Mouse (Mus musculus): ENCODE data around the gene Cldn3. TPM values are rescaled to one million over a fixed set of nuclear protein-coding genes. Genes with fewer than 3 reads are reported as not detected.
"Not testable (repeated sequence)": the region's sequence is repeated elsewhere in the genome, so short reads cannot be mapped to it uniquely, and the experiment has no call there.

Gene Cldn3
- 5.9 and 9.0 TPM in 2 replicates for polyA plus RNA-seq (2014; fragmentation: Nextera tagmentation; extraction: Ambion mirVana)

DNA sequence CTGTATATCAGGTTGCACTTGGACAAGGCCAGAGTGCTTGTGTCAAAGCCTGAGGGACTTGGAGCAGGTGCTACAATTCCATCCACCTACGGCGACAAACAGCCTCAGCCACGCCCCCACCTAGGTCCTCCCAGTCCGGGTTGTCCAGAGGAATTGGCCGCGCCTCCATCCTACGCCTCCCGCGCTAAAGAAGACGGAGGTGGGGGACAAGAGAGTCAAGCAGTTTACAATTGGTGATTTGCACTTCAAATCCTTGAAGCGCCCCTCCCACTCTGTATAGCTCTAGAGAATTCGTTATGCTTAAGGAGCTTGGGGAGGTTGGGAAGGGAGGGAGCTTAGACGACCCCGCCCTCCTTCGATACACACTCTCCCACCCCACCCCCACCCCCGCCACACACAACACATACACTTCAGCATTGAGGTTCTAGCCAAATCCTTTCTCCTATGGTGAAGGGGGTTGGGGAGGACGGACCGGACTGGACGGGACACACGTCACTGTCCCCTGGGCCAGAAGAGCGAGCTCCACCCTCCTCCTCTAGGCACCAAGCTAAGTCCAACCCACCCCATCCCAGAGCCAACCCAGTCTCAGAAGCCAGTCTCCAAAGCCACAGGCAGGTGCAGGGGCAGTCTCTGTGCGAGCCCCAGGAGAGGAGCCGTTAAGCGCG lies at the start of gene Cldn3:
Gene Cldn3, plus strand, starts transcription at position 582 of the 665 bp plus-strand sequence.
- H3K9ac ChIP-seq (ENCODE audit: low read length) = no peak within 1 kb of the TSS
- ATAC-seq = peak; percentile 46; the same call in 1 of the 2 replicates
- H3K9me3 ChIP-seq (replicated peaks; ENCODE audit: control insufficient read depth, low read length) = no peaks in the 10 kb centered on the region
- H3K36me3 ChIP-seq (ENCODE audit: control insufficient read depth, insufficient read depth, low read length) = no peaks in the 10 kb centered on the region
- H3K27ac ChIP-seq (ENCODE audit: low read depth, low read length) = no peak within 1 kb of the TSS
- peaks cover 46% of the 10 kb centered on the region for H3K27me3 ChIP-seq (replicated peaks; ENCODE audit: control insufficient read depth, insufficient read depth, low read length)
- H3K4me2 ChIP-seq (ENCODE audit: low read length) = peak within 1 kb of the TSS; percentile 43
- peak within 1 kb of the TSS; percentile 25 for H3K4me3 ChIP-seq (ENCODE audit: low read depth, low read length)
- under 1% methylated on average over 25 of the region's 25 CpGs for WGBS
- DNase-seq (ENCODE audit: low spot score) = peak; percentile 41
- H3K4me1 ChIP-seq (ENCODE audit: control insufficient read depth, insufficient read depth, low read length) = no peaks in the 10 kb centered on the region; the same call in 1 of the 2 replicates

DNA sequence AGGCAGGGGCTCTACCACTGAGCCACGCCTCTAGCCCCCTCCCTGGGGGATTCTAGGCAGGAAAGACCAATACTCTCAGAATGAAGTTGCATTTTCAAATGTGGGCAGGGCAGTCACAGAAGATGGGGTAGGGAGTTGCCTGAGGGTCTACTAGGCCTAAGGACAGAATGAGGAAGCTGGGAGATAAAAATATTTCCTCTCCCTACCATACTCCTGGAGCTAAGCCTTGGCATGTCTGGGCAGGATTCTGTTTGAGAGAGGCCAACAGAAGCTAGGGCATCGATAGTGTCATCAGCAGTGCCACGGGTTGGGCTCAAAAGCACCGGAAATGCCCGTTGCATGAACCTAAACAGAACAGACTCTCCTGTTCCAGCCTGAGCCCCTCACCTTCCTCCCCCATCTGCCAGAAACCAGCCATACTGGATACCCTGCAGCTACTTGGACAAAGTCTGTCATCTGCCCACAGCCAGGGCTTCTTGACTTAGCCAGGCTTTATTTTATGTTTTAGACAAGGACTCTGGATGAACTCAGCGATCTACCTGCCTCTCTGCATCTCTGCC lies 49.3 kb upstream of the Cldn3 start:
- H3K4me2 ChIP-seq (ENCODE audit: low read length) = no peak overlapping the region
- H3K4me3 ChIP-seq (ENCODE audit: low read depth, low read length) = no peak overlapping the region
- H3K36me3 ChIP-seq (ENCODE audit: control insufficient read depth, insufficient read depth, low read length) = no peaks in the 10 kb centered on the region
- 88% methylated on average over 6 of the region's 6 CpGs for WGBS
- ATAC-seq = no peak
- no peaks in the 10 kb centered on the region for H3K9me3 ChIP-seq (replicated peaks; ENCODE audit: control insufficient read depth, low read length)
- 0 out of 2 replicates have a peak, but pooled peaks cover 3% of the 10 kb centered on the region for H3K4me1 ChIP-seq (ENCODE audit: control insufficient read depth, insufficient read depth, low read length)
- no peak overlapping the region for H3K27ac ChIP-seq (ENCODE audit: low read depth, low read length)
- DNase-seq (ENCODE audit: low spot score) = no peak
- no peaks in the 10 kb centered on the region for H3K27me3 ChIP-seq (replicated peaks; ENCODE audit: control insufficient read depth, insufficient read depth, low read length)
- H3K9ac ChIP-seq (ENCODE audit: low read length) = no peak overlapping the region

DNA sequence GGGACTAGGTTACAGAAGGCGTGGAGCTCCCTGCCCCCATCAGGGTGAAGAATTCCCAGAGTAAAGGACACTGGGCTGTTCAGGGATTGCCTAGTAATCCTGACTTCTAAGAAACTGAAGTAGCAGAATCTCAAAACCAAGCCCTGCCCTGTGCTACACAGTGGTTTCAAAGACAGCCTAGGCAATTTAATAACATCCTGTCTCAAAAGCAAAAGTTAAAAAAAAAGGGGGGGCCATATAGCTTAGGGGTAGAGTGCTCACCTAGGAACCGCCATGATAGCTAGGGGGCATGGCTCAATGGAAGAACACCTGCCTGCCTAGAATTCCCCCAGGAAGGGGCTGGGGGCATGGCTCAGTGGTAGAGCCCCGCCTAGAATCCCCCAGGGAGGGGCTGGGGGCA lies 46.9 kb upstream of the Cldn3 start:
- H3K27me3 ChIP-seq (replicated peaks; ENCODE audit: control insufficient read depth, insufficient read depth, low read length) = no peaks in the 10 kb centered on the region
- no peak overlapping the region for H3K9ac ChIP-seq (ENCODE audit: low read length)
- no peak overlapping the region for H3K27ac ChIP-seq (ENCODE audit: low read depth, low read length)
- H3K4me1 ChIP-seq (ENCODE audit: control insufficient read depth, insufficient read depth, low read length) = no peaks in the 10 kb centered on the region
- DNase-seq (ENCODE audit: low spot score) (no peak), ATAC-seq (no peak)
- H3K9me3 ChIP-seq (replicated peaks; ENCODE audit: control insufficient read depth, low read length) = no peaks in the 10 kb centered on the region
- H3K36me3 ChIP-seq (ENCODE audit: control insufficient read depth, insufficient read depth, low read length) = no peaks in the 10 kb centered on the region
- H3K4me2 ChIP-seq (ENCODE audit: low read length) = no peak overlapping the region
- H3K4me3 ChIP-seq (ENCODE audit: low read depth, low read length) = no peak overlapping the region
- WGBS = 71% methylated on average over 3 of the region's 3 CpGs

DNA sequence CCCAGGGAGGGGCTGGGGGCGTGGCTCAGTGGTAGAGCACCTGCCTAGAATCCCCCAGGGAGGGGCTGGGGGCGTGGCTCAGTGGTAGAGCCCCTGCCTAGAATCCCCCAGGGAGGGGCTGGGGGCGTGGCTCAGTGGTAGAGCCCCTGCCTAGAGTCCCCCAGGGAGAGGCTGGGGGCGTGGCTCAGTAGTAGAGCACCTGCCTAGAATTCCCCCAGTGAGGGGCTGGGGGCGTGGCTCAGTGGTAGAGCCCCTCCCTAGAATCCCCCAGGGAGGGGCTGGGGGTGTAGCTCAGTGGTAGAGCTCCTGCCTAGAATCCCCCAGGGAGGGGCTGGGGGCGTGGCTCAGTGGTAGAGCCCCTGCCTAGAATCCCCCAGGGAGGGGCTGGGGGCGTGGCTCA lies 46.5 kb upstream of the Cldn3 start:
- ATAC-seq; H3K9me3 ChIP-seq (replicated peaks; ENCODE audit: control insufficient read depth, low read length); H3K4me3 ChIP-seq (ENCODE audit: low read depth, low read length); H3K4me1 ChIP-seq (ENCODE audit: control insufficient read depth, insufficient read depth, low read length); H3K36me3 ChIP-seq (ENCODE audit: control insufficient read depth, insufficient read depth, low read length); H3K27me3 ChIP-seq (replicated peaks; ENCODE audit: control insufficient read depth, insufficient read depth, low read length); H3K27ac ChIP-seq (ENCODE audit: low read depth, low read length); H3K4me2 ChIP-seq (ENCODE audit: low read length); H3K9ac ChIP-seq (ENCODE audit: low read length); DNase-seq (ENCODE audit: low spot score): not testable (repeated sequence)
- WGBS = 87% methylated on average over 2 of the region's 7 CpGs

DNA sequence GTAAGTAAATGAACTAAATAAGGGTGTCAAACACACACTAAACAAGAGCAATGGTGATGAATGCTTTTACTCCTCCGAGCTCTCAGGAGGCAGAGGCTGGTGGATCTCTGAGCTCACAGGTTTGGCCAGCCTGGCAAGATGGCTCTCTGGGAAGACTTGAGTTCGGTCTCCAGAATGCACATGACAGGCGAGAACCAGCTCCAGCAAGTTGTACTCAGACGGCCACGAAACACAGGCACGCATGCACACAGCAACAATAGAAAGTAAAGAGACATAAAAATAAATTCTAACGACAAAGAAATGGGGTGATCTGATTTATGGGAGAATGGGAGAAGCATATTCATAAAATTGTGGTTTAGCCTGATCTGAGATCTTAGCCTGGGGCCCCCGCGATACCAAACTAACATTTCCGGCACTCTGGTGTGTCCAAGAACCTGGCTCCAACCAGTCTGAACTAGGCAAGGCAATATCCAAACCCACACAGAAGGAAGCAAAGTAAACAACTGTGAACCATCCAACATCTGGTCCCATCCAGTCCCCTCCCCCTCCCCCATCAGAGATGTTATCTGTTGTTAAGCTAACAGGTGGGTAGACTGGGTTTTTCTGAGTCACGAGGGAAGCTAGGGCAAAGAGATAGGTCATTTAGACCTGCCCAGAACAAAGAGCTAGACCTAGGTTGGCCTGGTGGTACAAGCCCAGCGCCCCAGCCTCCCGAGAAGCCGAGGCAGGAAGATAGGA lies 44.4 kb upstream of the Cldn3 start:
- ATAC-seq (no peak), DNase-seq (ENCODE audit: low spot score) (no peak)
- no peaks in the 10 kb centered on the region for H3K4me1 ChIP-seq (ENCODE audit: control insufficient read depth, insufficient read depth, low read length)
- H3K27ac ChIP-seq (ENCODE audit: low read depth, low read length) = no peak overlapping the region
- no peak overlapping the region for H3K9ac ChIP-seq (ENCODE audit: low read length)
- H3K27me3 ChIP-seq (replicated peaks; ENCODE audit: control insufficient read depth, insufficient read depth, low read length) = peaks cover 14% of the 10 kb centered on the region; the same call in 1 of the 2 replicates
- 89% methylated on average over 14 of the region's 14 CpGs for WGBS
- H3K9me3 ChIP-seq (replicated peaks; ENCODE audit: control insufficient read depth, low read length) = no peaks in the 10 kb centered on the region
- no peak overlapping the region for H3K4me3 ChIP-seq (ENCODE audit: low read depth, low read length)
- no peak overlapping the region for H3K4me2 ChIP-seq (ENCODE audit: low read length)
- H3K36me3 ChIP-seq (ENCODE audit: control insufficient read depth, insufficient read depth, low read length) = no peaks in the 10 kb centered on the region

DNA sequence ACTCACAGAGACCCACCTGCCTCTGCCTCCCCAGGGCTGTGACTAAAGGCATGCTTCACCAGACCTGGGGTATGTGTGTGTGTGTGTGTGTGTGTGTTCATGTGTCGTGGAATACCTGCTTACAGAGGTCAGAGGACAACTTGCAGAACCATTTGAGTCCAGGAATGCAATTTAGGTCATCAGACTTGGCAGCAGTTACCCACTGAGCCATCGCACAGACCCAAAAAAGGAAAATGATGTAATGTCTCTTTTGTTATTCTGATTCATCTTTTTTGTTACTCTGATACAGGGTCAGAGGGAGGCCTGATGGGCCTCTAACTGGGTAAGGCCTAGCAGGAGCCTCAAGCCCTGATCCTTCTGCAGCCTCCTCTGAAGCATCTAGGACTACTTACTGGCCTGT lies 43.3 kb upstream of the Cldn3 start:
- Histone ChIP-seq H3K9ac (ENCODE audit: low read length) (no peak overlapping the region), H3K4me1 (ENCODE audit: control insufficient read depth, insufficient read depth, low read length) (no peaks in the 10 kb centered on the region), H3K4me2 (ENCODE audit: low read length) (no peak overlapping the region), H3K27ac (ENCODE audit: low read depth, low read length) (no peak overlapping the region), H3K36me3 (ENCODE audit: control insufficient read depth, insufficient read depth, low read length) (no peaks in the 10 kb centered on the region), H3K4me3 (ENCODE audit: low read depth, low read length) (no peak overlapping the region), H3K9me3 (replicated peaks; ENCODE audit: control insufficient read depth, low read length) (no peaks in the 10 kb centered on the region), H3K27me3 (replicated peaks; ENCODE audit: control insufficient read depth, insufficient read depth, low read length) (peaks cover 23% of the 10 kb centered on the region; the same call in 1 of the 2 replicates)
- DNase-seq (ENCODE audit: low spot score) = no peak
- 77% methylated on average over 2 of the region's 2 CpGs for WGBS
- ATAC-seq = no peak

DNA sequence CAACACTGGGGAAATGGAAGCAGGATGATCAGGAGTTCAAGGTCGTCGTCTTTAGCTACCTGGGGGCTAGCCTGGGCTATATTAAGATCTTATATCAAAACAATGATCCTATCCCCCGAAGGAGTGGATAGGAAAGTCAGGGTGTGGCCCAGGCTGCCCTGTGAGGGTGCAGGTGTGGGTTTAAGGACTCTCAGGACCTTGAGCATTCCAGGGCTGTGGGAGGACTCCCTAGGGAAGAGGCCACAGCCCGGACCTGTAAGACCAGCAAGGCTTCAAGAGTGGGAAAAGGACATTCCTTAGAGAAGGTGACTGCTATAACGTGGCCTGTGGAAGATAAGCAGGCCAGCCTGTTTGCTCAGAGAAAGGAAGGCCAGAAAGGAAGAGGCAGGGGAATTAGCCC lies 41.8 kb upstream of the Cldn3 start:
- Histone ChIP-seq H3K9me3 (replicated peaks; ENCODE audit: control insufficient read depth, low read length) (no peaks in the 10 kb centered on the region), H3K27me3 (replicated peaks; ENCODE audit: control insufficient read depth, insufficient read depth, low read length) (peaks cover 23% of the 10 kb centered on the region; the same call in 1 of the 2 replicates), H3K4me2 (ENCODE audit: low read length) (no peak overlapping the region), H3K4me1 (ENCODE audit: control insufficient read depth, insufficient read depth, low read length) (no peaks in the 10 kb centered on the region), H3K9ac (ENCODE audit: low read length) (no peak overlapping the region), H3K27ac (ENCODE audit: low read depth, low read length) (no peak overlapping the region), H3K4me3 (ENCODE audit: low read depth, low read length) (no peak overlapping the region), H3K36me3 (ENCODE audit: control insufficient read depth, insufficient read depth, low read length) (no peaks in the 10 kb centered on the region)
- WGBS = 87% methylated on average over 5 of the region's 5 CpGs
- DNase-seq (ENCODE audit: low spot score) (no peak), ATAC-seq (no peak)

DNA sequence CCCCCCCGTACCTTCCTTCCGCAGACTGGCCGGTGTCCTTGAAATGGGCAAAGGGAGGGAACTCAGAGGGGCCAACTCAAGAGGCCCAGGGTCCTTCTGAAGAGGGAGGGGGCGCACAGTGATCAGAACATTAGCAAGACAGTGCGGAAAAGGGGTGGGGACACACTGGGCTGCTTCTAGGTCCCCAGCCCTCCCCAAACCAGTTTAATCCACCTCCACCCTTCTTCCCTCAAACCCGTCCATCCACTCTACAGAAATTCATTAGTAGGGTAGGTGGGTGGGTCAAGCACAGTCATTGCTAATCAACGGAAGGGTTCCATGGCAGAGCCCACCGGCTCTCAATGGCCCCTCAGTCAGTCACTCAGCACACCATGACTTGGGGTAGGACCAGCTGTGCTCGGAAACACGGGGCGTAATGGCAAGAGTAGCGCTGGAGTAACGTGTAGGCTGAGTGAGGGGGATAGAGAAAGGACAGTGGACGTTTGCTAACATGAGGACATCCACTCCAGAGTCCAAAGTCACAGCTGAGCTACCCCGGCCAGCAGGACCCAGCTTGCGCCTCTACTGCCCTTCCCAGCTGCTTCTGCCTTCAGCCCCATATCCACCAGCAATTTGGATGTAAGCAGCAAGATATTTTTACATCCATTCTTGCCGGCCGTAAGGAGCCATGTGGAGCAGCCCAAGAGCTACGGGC lies 40.6 kb upstream of the Cldn3 start:
- Histone ChIP-seq H3K4me2 (ENCODE audit: low read length) (no peak overlapping the region), H3K9me3 (replicated peaks; ENCODE audit: control insufficient read depth, low read length) (no peaks in the 10 kb centered on the region), H3K4me3 (ENCODE audit: low read depth, low read length) (no peak overlapping the region), H3K27ac (ENCODE audit: low read depth, low read length) (no peak overlapping the region), H3K27me3 (replicated peaks; ENCODE audit: control insufficient read depth, insufficient read depth, low read length) (peaks cover 23% of the 10 kb centered on the region; the same call in 1 of the 2 replicates), H3K4me1 (ENCODE audit: control insufficient read depth, insufficient read depth, low read length) (no peaks in the 10 kb centered on the region), H3K36me3 (ENCODE audit: control insufficient read depth, insufficient read depth, low read length) (no peaks in the 10 kb centered on the region), H3K9ac (ENCODE audit: low read length) (no peak overlapping the region)
- 49% methylated on average over 17 of the region's 19 CpGs for WGBS
- ATAC-seq (no peak), DNase-seq (ENCODE audit: low spot score) (no peak)

Measured in forebrain, embryonic 14.5 days (tissue).